Mouse (Mus musculus) ES-E14 (cell line): ENCODE results near the gene Dpep2nb.

Experiments used
- CHD2 ChIP-seq: IDR thresholded peaks from 2 replicates; pipeline ENCODE4 v1.6.1; 2014; ENCODE audit warnings: mild to moderate bottlenecking, low read depth, low read length, inconsistent platforms
- HCFC1 ChIP-seq: IDR thresholded peaks from 2 replicates; pipeline ENCODE4 v1.6.1; 2012; ENCODE audit warnings: low read length, inconsistent platforms, borderline replicate concordance; ENCODE audit not compliant: insufficient read depth
- MAFK ChIP-seq: IDR thresholded peaks from 2 replicates; pipeline ENCODE4 v1.6.1; 2014; ENCODE audit warnings: mild to moderate bottlenecking, low read depth, low read length, inconsistent platforms; ENCODE audit not compliant: insufficient read depth
- ZC3H11A ChIP-seq: IDR thresholded peaks from 2 replicates; pipeline ENCODE4 v1.6.1; 2012; ENCODE audit warnings: low read depth, mild to moderate bottlenecking, inconsistent platforms, low read length, borderline replicate concordance
- ZNF384 ChIP-seq: IDR thresholded peaks from 2 replicates; pipeline ENCODE4 v1.6.1; 2012; ENCODE audit warnings: low read depth, low read length, inconsistent platforms

DNA sequence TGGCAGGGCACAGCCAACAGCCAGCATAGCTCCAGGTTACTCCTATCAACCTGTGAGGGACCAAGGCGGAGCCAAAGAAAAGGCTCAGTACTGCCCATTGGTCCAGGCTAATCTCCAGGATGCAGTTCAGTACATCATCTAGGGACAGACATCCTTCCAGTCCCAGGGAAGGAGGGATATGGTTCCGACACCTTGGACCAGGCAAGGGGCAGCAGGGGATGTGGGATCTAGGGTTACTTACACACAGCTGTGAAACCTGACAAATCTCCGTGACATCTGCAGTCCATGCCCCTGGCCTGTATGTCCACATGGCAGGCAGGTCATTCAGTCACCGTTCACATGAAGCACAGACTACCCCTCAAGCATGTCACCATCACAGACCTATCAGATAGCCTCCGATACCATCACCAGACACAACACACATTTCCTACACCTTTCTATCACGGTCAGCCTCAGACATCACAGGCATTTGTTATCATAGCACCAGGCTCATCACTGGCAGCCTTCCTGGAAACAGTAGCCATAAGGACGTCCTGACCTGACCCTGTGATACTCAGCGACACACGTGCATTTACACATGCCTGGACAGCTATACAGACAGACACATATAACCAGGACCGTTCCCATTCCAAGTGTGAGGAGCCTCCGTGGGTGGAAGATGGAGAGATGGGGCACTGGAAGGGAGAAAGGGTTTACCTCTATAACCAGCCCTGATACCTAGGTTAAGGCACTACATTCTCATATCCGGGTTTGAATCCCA lies 41.1 kb downstream of the Dpep2nb start:
- TF ChIP-seq ZNF384 (no peak), CHD2 (no peak), MAFK (no peak), HCFC1 (no peak), ZC3H11A (no peak)
